Mouse (Mus musculus) stomach, embryonic 16.5 days (tissue): ENCODE measurements at regions not wholly inside any gene's neighbourhood (a gene's known extent, or its start where the extent isn't known, plus 50 kb on each side); places are given as distances from the start of the nearest gene placed in this dataset.

Experiments
- ATAC-seq: fragments of 200-750 bp; cut with Nextera tagmentation; 2 replicates; pipeline ENCODE4 v1.8.0; 2017; ENCODE audit warnings: moderate number of reproducible peaks, moderate TSS enrichment; ENCODE audit not compliant: insufficient read depth, low FRiP score
- H3K27ac ChIP-seq: fragments of 300-500 bp; sonication (generic); 2 replicates; pipeline ENCODE4 v1.5.1; 2014; ENCODE audit warnings: low read length
- H3K27me3 ChIP-seq: fragments of 300-500 bp; sonication (generic); 2 replicates; pipeline ENCODE4 v1.6.1; 2014; ENCODE audit warnings: low read length, control low read depth, mixed read lengths; ENCODE audit not compliant: control insufficient read depth, insufficient read depth
- H3K36me3 ChIP-seq: fragments of 300-500 bp; sonication (generic); 2 replicates; pipeline ENCODE4 v1.6.1; 2014; ENCODE audit warnings: low read length; ENCODE audit not compliant: control insufficient read depth, insufficient read depth
- H3K4me1 ChIP-seq: fragments of 300-500 bp; sonication (generic); 2 replicates; pipeline ENCODE4 v1.6.1; 2014; ENCODE audit warnings: low read length, control low read depth, mixed read lengths; ENCODE audit not compliant: control insufficient read depth, insufficient read depth
- H3K4me2 ChIP-seq: fragments of 300-500 bp; sonication (generic); 2 replicates; pipeline ENCODE4 v1.6.1; 2014; ENCODE audit warnings: low read depth, low read length, mixed read lengths
- H3K4me3 ChIP-seq: fragments of 300-500 bp; sonication (generic); replicated peaks from 2 replicates; pipeline ENCODE4 v1.5.1; 2014; ENCODE audit warnings: mild to moderate bottlenecking, low read length
- H3K9ac ChIP-seq: fragments of 300-500 bp; sonication (generic); 2 replicates; pipeline ENCODE4 v1.6.1; 2014; ENCODE audit warnings: low read length
- H3K9me3 ChIP-seq: fragments of 300-500 bp; sonication (generic); replicated peaks from 2 replicates; pipeline ENCODE4 v1.6.1; 2016; ENCODE audit warnings: low read length, control low read depth; ENCODE audit not compliant: control insufficient read depth
- whole genome bisulfite sequencing: fragments of 180-500 bp; shearing (Covaris S2); extraction: QIAGEN DNeasy Blood & Tissue Kit; methylation state at CpG from one replicate; pipeline ENCODE4 v1.1.7; 2014; 5-methylcytosine and 5-hydroxymethylcytosine counted together

GRCm38 (mm10) chr9:85451349-85451748 is 124.2 kb upstream of the Tent5a start:
- Histone ChIP-seq H3K4me3 (no peak overlapping the region), H3K27me3 (no peaks in the 10 kb centered on the region), H3K9me3 (no peaks in the 10 kb centered on the region), H3K36me3 (no peaks in the 10 kb centered on the region), H3K27ac (no peak overlapping the region), H3K4me1 (no peaks in the 10 kb centered on the region), H3K9ac (no peak overlapping the region), H3K4me2 (no peak overlapping the region)
- WGBS: 91% methylated on average over 5 of the region's 5 CpGs
- no peak for ATAC-seq

DNA sequence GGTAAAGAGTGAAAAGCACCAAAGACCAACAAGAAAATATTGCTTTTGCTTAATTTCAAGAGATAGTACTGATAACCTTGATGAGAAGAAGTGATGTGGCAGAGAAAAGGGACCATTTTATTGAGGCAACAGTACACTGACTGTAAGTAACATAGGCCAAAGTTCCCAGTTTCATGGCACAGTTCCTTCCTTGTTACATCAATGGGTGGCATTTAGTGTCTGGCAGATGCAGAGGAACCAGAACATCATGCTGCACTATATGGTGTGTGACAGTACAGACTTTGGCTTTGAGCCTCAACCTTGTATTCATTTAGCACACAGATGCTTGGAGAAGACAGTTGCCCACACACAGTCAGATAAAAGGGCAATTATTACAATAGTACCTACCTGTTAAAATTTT is 123.7 kb upstream of the Tent5a start:
- Histone ChIP-seq H3K36me3 (no peaks in the 10 kb centered on the region), H3K27me3 (no peaks in the 10 kb centered on the region), H3K4me3 (no peak overlapping the region), H3K9me3 (no peaks in the 10 kb centered on the region), H3K4me2 (no peak overlapping the region), H3K27ac (no peak overlapping the region), H3K9ac (no peak overlapping the region), H3K4me1 (no peaks in the 10 kb centered on the region)
- ATAC-seq: no peak

DNA sequence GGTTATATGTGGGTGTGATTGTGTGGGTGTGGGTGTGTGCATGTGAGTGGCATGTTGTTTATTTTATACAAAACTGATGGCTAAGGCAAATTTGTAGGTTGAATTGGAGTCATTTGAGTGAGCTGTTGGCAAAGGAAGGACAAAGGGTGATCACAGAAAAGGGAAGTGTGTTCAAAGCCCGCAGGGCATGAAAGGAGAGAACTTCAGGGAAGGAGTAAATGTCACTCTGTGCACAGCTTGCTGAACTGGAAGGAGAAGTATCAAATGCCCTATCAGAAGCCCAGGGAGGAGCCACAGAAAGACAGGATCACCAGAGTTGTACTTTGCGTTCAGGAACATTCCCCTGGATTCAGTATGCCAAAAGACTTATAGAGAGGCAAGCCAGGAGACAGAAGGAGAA is 122.3 kb upstream of the Tent5a start:
- no peak for ATAC-seq
- H3K9ac ChIP-seq: no peak overlapping the region
- H3K4me1 ChIP-seq: no peaks in the 10 kb centered on the region
- H3K4me3 ChIP-seq: no peak overlapping the region
- no peaks in the 10 kb centered on the region for H3K27me3 ChIP-seq
- no peaks in the 10 kb centered on the region for H3K36me3 ChIP-seq
- no peak overlapping the region for H3K4me2 ChIP-seq
- H3K9me3 ChIP-seq: no peaks in the 10 kb centered on the region
- WGBS: 81% methylated on average over 2 of the region's 2 CpGs
- no peak overlapping the region for H3K27ac ChIP-seq

GRCm38 (mm10) chr9:85442761-85443505 is 115.8 kb upstream of the Tent5a start:
- no peak overlapping the region for H3K9ac ChIP-seq
- 48% methylated on average over 4 of the region's 4 CpGs for WGBS
- no peak for ATAC-seq
- no peaks in the 10 kb centered on the region; the same call in 1 of the 2 replicates for H3K4me1 ChIP-seq
- H3K9me3 ChIP-seq: no peaks in the 10 kb centered on the region
- no peaks in the 10 kb centered on the region for H3K36me3 ChIP-seq
- H3K4me2 ChIP-seq: no peak overlapping the region
- H3K27ac ChIP-seq: no peak overlapping the region
- no peak overlapping the region for H3K4me3 ChIP-seq
- no peaks in the 10 kb centered on the region for H3K27me3 ChIP-seq

GRCm38 (mm10) chr9:85439664-85440063 is 112.5 kb upstream of the Tent5a start:
- Histone ChIP-seq H3K27me3 (no peaks in the 10 kb centered on the region), H3K27ac (no peak overlapping the region), H3K9ac (no peak overlapping the region), H3K4me1 (no peaks in the 10 kb centered on the region; the same call in 1 of the 2 replicates), H3K4me3 (no peak overlapping the region), H3K36me3 (no peaks in the 10 kb centered on the region), H3K4me2 (no peak overlapping the region), H3K9me3 (no peaks in the 10 kb centered on the region)
- WGBS: 58% methylated on average over 1 of the region's 1 CpGs
- no peak for ATAC-seq

- Histone ChIP-seq H3K27me3 (no peaks in the 10 kb centered on the region), H3K27ac (no peak overlapping the region), H3K9me3 (no peaks in the 10 kb centered on the region), H3K36me3 (no peaks in the 10 kb centered on the region), H3K4me1 (no peaks in the 10 kb centered on the region), H3K4me2 (no peak overlapping the region), H3K9ac (no peak overlapping the region), H3K4me3 (no peak overlapping the region)
- 66% methylated on average over 2 of the region's 2 CpGs for WGBS
- no peak for ATAC-seq
Observed at GRCm38 (mm10) chr9:85432220-85432619, 105.1 kb upstream of the Tent5a start.

GRCm38 (mm10) chr9:85426809-85427208 is 99.7 kb upstream of the Tent5a start:
- 70% methylated on average over 4 of the region's 4 CpGs for WGBS

DNA sequence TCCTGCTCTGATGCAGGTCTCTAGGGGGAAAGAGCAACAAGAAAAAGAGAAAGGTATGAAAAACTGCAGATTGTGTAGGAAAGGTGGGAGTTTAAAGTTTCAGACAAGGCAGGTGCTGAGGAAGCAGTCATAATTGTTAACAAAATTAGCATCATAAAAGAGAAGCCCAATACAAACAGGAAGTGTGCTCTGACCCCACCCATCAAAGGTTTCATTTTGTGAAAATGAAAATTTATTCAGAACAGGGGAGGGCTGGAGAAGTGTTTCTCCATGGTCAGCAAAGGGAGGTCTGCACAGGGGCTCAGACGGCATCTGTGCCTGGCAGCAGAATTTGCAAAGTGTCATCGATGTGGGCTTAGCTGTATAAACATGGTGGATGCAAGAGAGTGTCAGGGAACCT is 96.8 kb upstream of the Tent5a start:
- H3K9ac ChIP-seq: no peak overlapping the region
- H3K9me3 ChIP-seq: no peaks in the 10 kb centered on the region
- no peaks in the 10 kb centered on the region for H3K4me1 ChIP-seq
- H3K27me3 ChIP-seq: no peaks in the 10 kb centered on the region
- ATAC-seq: no peak
- H3K36me3 ChIP-seq: no peaks in the 10 kb centered on the region
- no peak overlapping the region for H3K4me3 ChIP-seq
- WGBS: 71% methylated on average over 2 of the region's 2 CpGs
- H3K4me2 ChIP-seq: no peak overlapping the region
- H3K27ac ChIP-seq: no peak overlapping the region

More at GRCm38 (mm10) chr9:85426809-85427208, 99.7 kb upstream of the Tent5a start:
- H3K9ac ChIP-seq: no peak overlapping the region
- no peaks in the 10 kb centered on the region for H3K36me3 ChIP-seq
- no peaks in the 10 kb centered on the region for H3K9me3 ChIP-seq
- H3K27me3 ChIP-seq: no peaks in the 10 kb centered on the region
- H3K4me1 ChIP-seq: no peaks in the 10 kb centered on the region
- H3K4me3 ChIP-seq: no peak overlapping the region
- no peak for ATAC-seq
- H3K4me2 ChIP-seq: no peak overlapping the region
- H3K27ac ChIP-seq: no peak overlapping the region

GRCm38 (mm10) chr9:85414391-85414790 is 87.2 kb upstream of the Tent5a start:
- 49% methylated on average over 1 of the region's 1 CpGs for WGBS

More at GRCm38 (mm10) chr9:85414391-85414790, 87.2 kb upstream of the Tent5a start:
- no peak overlapping the region for H3K9ac ChIP-seq
- H3K4me2 ChIP-seq: no peak overlapping the region
- no peak for ATAC-seq
- H3K36me3 ChIP-seq: no peaks in the 10 kb centered on the region
- peaks cover 9% of the 10 kb centered on the region; the same call in 1 of the 2 replicates for H3K4me1 ChIP-seq
- H3K27me3 ChIP-seq: no peaks in the 10 kb centered on the region
- H3K9me3 ChIP-seq: no peaks in the 10 kb centered on the region
- H3K27ac ChIP-seq: no peak overlapping the region
- no peak overlapping the region for H3K4me3 ChIP-seq
